Mouse (Mus musculus) heart, adult 11 months (tissue): ENCODE measurements around the gene BC048562.

Experiments used
- DNase-seq: peaks from one replicate; pipeline ENCODE4 v3.0.0; 2022

The BC048562 gene

GRCm38 (mm10) chr9:108436182-108436581 is at the start of gene BC048562:
BC048562 (plus strand) TSS chr9:108436482.
- DNase-seq = no peak

GRCm38 (mm10) chr9:108386816-108387215 is 49.5 kb upstream of the BC048562 start:
- no peak for DNase-seq

DNA sequence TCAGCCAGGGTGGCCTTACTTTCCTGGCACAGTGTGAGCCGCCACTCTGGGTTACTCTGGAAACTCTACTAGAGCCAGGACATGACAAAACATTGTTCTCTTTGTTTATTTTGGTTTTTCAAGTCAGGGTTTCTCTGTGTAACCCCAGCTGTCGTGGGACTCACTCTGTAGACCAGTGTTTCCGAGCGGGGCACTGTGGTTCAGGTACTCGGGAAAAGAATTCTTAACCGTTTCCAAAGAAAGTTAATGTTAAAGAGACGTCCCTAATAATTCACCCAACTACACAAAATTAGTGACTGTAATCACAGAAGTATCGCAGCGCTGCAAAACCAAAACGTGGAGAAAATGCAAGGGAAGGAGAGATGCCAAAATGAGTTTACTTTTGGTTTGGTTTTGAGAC is 47.7 kb upstream of the BC048562 start:
- DNase-seq = no peak

- no peak for DNase-seq
These were observed 47.1 kb upstream of the BC048562 start for GRCm38 (mm10) chr9:108389220-108389619.

GRCm38 (mm10) chr9:108392676-108393075 is 43.6 kb upstream of the BC048562 start, which contains the start of gene 1700102P08Rik:
1700102P08Rik (plus strand) TSS chr9:108392805.
- DNase-seq = peak; percentile 90

DNA sequence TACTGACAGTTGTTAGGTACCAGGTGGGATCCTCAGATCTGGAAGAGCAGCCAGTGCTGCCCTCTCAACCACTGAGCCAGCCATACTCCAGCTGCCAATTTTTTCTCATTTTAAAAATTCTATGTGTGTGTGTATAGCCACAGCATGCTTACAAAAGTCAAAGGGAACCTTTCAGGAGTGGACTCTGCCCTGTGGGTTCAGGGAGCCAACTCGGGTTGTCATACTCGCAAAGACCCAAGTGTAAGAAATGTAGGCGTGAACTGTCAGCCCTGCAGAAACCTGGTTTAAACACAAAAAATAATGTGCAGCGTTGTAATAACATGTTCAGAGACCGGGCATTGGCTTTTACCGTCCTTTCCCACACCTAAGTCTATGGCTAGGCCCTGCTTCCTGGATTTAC is 42.1 kb upstream of the BC048562 start:
- DNase-seq = no peak

DNA sequence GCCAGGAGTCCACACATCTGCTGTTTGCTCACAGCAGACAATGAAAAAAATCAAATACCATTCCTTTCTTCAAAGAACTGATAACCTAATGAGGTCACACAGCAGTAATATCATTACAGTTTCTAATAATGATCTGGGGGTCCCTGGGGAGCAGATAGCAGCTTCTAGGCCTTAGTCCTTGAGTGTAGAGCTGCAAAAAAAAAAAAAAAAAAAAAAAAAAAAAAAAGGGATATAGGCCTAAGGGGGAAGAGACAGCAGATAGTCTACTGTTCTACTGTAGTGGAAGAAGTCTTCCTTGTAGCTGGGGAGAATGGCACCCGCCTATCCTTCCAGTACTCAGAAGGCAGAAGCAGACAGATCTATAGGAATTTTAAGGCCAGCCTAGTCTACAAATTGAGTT is 40.9 kb upstream of the BC048562 start:
- DNase-seq = no peak

DNA sequence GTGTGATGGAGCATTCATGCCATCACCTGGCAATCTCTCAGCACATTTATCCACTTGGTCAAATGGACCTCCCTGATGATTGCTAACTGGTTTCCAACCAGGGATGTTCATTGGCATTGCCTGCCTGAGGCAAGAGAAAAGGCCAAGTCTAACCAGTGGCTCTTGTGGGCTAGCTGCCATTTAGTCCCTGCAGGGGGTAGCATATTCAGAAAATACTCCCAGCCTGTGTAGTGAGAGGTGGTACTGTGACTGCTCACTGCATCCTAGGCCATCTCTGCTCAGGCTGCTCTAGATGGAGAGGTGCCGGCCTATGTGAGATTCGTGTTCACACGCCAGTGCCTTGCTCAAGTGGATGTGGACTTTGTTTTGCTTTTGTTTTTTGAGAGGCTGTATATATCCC is 38.0 kb upstream of the BC048562 start:
- DNase-seq = peak; percentile 72

DNA sequence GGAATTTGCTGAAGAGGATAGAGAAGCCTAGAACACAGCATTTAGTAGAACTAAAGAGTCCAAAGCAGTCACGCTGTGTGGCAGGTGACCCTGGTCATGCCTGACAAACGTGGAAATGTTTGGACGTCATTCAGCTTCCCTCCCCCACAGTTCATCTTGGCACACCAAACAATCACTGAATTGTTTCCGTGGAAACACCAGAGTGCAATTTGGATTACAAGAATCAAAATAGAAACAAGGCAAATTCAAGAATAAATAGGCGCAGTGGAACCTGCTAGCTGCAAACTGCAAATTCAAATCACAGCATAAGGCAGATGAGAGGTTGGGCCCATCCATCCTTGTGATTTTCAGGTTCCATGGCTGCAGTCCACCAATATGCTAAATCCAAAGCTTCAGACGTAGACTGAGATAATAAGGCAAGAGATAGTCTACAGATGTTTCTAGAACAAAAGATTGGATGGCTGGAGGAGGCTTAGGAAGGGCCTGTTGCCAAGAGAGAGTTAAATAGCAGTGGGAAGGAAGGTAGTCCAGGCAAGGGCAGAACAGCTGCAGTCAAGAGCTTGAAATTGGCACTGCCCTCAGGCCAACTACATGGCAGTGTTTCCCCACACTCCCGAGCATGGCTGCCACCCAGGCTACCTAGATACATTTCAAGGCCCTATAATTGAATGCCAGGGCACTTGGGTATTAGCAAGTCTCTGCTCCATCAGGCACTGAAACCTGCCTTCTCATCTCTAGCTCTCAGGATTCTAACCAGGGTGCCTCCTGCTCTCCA is 34.9 kb upstream of the BC048562 start:
- DNase-seq = peak; percentile 95

GRCm38 (mm10) chr9:108403081-108403480 is 33.2 kb upstream of the BC048562 start:
- no peak for DNase-seq

GRCm38 (mm10) chr9:108404451-108404850 is 31.8 kb upstream of the BC048562 start:
- no peak for DNase-seq

GRCm38 (mm10) chr9:108409535-108409934 is 26.7 kb upstream of the BC048562 start:
- DNase-seq = no peak

DNA sequence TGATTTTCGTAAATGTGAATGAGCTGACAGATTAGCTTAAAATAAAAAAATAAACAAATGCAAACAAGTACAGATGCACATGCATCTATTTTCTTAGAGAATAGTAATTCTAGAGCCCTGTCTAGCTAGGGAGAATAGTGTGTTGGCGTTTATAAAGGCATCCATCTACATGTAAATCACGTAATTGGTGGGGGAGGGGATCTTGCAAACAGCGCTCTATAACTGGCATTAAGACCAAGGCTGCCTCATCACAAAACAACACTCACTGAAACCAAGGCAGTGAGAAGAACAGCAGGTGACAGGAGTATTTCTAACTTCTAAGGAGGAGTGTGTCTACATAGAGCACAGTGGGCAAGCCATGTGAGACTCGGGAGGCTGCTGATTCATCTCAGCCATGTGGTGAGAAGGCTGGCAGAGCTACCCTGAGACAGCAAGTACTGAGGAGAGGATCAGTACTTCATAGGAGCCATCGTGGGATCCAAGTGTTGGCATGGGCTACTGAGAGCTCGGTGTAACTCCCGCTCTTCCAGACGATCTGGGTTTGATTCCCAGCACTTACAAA is 24.8 kb upstream of the BC048562 start:
- no peak for DNase-seq

GRCm38 (mm10) chr9:108412221-108412620 is 24.1 kb upstream of the BC048562 start:
- DNase-seq = no peak

DNA sequence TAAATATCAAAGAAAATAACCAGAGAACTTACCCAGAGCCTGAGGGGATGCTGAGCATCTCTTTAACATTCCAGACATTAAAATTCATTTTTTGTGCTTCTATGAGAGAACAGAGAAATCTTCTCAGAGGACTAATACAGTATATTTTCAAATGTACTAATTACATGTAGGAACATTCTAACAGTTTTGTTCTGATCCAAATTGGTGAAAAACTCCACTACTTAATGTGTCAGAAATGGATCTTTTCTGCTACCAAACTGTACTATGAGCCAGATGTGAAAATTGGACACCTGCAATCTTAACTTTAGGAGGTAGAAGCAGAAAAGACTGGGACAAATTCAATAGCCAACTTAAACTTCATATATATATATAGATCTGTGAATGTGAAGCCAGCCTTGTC is 7.9 kb upstream of the BC048562 start, which contains the start of gene Ccdc36:
Gene Ccdc36 (minus strand): TSS at position 101 of the 400 bp plus-strand sequence.
- no peak for DNase-seq

GRCm38 (mm10) chr9:108431431-108432067 is 4.7 kb upstream of the BC048562 start:
- DNase-seq = no peak

GRCm38 (mm10) chr9:108439176-108439575 is 2.9 kb downstream of the BC048562 start:
- no peak for DNase-seq

DNA sequence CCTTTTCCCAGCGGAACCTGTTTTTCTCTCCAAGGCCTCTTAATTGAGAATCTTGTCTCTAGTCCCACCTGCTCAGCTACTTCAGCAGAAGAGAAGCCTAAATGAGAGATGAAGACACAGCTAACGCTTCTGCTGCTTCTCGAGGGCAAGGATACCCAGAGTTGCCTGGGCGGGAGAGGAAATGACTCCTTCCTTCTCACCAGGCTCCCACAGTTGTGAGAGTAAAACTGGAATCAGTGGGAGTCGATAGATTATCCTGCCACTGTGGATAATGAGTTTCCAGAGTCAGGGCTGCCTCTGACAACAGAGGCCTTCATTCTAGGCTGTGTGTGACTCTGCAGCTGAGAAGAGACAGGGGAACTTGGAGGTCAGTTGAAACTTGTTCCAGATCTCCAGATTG is 4.2 kb downstream of the BC048562 start:
- no peak for DNase-seq

DNA sequence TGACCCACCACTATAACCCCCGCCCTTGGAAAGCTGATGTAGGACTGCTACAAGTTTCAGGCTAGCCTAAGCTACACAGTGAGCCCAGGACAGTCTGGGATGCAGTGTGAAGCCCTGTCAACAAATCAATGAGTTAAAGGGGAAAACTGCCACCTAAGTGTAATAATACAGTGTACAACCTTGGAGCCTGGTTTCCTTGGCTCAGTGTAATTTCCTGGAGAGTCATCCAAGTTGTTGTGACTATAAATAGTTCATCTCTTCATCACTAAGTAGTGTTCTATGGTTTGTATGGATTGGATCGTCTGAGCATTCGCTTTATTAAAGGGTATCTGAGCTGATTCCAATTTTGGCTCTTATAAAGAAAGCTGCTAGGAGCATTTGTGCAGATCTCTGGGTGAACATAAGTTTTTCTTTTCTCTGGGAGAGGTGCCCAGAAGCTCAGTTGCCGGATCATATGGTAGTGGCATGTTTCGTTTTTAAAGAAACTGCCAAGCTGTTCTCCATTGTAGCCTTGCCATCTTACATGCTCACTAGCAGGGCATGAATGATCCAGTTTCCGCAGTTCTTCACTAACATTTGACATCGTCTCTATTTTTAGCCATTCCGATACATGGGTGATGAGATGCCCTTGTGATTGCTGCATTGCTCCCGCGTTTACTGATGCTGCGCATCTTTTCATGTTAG is 5.1 kb downstream of the BC048562 start:
- DNase-seq = no peak

DNA sequence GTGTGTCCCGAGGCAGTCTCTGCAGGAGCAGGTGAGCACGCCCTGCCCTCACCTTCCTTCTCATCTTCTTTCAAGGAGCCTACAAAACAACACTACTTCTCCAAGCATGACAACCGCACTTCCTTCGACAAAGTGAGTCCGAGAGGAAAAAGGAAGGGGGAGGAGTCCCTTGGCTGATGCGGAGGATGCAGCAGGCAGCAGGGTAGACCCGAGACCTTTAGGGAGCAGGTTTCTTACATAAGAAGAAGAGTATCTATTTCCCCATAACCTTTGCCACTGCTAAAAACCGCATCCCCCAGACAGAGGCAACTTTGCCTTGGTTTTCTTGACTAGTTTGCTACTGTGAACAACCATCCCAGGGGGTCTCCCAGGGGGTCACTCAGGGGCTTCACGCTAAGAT is 8.8 kb downstream of the BC048562 start:
- no peak for DNase-seq

GRCm38 (mm10) chr9:108449860-108450259 is 13.6 kb downstream of the BC048562 start:
- peak; percentile 93 for DNase-seq

DNA sequence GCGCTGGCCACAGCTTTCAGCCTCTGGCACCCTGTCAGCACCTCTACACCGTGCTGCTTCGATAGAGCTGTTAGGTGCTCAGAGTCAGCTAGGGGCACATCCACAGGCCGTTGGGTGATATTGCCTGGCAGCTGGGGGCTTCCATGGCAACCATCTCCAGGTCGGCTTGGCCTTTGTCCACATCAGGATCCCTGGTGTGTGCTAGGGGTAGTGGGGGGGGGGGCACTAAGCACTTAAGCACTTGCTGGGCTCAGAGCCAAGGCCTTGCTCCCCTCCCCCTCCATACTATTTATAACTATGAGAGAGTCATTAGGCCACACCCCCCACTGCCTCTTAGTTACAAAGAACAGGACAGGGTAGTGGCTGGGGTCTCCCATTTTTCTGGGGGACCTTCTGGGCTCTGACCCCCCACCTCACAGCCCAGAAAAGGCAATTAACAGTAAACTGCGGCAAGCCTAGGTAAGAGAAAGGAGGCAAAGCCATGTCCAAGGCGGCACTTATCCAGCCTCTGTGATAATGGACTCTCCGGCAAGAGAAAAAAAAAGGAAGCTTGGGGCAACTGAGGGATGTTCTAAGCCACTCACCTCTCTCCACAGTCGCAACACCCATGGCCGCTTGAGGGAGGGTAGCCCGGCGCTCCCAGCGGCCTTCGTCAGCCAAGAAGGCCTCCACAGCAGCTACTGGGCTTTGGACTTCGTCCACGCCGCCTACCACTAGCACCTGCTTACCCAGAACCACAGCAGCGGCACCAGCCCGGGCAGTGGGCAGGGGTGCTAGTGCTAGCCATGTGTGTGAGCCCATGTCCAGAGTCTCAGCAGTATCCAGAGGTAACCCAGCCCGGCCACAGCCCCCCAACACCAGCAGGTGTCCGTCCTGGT is 14.2 kb downstream of the BC048562 start:
- DNase-seq = peak; percentile 91

DNA sequence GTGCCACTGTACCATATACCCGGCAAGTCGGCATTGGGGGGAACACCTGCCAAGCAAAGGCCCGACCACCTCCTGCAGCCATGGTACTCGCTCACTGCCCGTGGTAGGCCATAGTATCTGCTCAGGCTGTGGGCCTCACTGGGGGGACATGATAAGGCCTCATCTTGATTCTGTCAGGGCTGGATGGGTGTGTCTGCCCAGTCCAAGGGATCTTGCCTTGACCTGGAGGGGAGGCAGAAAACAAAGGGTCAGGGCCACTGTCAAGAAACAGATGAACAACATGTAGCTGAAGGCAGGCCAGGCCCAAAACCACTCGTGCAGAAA is 14.8 kb downstream of the BC048562 start:
- peak; percentile 91 for DNase-seq
